Mouse (Mus musculus): ENCODE measurements around the gene Mdp1.

The Mdp1 gene

DNA sequence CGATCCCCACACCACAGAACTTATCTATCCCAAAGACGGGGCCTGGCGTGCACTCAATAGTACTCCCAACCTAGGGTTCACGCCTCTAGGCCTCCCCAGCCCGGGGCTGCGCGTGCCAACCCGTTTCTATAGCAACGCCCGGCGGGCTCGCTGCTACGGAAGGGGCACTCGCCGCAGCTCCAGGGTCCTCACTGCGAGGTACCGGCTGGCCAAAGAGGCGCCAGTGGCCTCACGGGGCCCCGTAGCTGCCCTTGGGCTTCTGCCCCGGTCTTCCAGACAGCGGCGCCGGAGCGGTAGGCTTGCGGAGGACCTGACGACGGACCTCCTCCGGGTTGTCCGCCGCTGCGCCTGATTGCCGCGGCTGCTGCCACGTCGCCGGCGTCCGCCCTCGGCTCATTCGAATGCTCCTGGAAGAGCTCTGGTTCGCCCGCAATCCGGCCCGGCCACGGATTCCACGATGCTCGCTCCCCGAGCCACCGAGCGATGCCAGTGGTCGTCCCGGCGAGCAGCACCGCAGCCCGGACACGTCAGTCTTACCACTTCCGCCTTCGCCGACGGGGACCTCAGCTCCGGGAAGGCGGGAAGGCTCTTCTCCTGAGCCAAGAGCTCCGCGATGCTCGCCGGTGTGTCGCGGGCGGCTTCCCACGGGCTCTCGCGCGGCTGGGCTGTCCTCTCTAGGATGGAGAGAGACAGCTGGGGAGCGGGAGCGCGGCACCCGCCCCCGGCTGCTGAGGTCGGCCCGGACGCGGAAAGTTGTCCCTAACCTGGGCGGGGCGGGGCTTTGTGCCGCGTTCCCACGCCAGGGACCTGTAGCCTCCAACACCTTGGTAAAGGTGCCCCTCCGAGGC, 17.0 kb downstream of the Mdp1 start, which contains the start of gene Tm9sf1:
TSS of gene Tm9sf1 (minus strand) at position 747 of the 848 bp plus-strand sequence.
- peak; percentile 70 for DNase-seq (ENCODE audit: low read depth, low spot score)

DNA sequence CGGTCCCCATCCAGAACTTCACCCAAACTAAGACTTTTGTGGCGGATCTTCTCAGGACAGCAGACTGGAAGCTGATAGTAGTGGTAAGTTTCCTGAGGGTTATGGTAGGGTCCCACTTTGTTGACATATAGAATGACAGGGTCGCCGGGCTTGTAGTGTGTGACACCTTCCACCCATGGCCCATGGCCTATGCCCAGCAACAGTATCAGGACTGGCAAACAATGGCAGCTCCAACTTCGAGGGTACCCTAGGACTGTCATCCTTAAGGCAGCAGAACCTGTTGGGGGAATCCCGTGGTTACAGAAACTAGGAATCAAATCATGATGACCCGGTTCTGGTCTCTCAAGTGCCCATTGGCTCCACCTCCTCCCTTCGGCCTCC, 17.6 kb downstream of the Mdp1 start:
- DNase-seq (ENCODE audit: low read depth, low spot score), result no peak

DNA sequence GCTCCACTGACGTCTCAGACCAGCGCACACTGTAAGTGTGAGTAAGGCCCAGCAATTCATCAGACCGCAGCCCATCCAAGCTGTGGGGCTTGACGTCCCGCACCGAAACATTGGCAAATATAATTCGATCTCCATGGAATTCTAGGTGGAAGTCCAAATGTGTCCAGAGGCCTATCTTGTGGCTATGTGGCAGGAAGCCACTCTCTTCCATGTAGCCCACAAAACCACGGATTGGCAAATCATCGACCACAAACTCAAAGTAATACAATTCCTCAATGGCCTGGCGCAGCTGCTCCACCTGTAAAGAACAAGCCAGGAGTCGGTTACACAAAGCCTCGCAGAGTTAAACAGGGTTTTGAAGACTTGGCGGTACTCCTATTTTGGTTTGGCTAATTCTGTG, 19.0 kb downstream of the Mdp1 start:
- no peak for DNase-seq (ENCODE audit: low read depth, low spot score)

DNA sequence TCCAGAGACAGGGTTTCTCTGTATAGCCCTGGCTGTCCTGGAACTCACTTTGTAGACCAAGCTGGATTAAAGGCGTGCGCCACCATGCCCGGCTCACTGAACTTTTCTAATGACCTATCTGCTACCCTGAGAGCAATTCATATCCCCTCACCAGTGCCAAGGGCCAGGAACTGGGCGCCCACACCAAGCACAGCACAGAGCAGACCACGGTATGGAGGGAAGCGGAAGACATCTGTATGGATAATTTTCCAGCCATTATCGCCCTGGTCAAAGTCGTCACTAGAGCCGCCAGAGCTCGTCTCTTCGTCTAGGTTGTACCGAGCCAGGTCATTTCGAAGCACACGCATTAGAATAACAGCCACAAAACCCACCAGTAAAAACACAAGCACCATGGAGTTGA, 19.5 kb downstream of the Mdp1 start:
- no peak for DNase-seq (ENCODE audit: low read depth, low spot score)

DNA sequence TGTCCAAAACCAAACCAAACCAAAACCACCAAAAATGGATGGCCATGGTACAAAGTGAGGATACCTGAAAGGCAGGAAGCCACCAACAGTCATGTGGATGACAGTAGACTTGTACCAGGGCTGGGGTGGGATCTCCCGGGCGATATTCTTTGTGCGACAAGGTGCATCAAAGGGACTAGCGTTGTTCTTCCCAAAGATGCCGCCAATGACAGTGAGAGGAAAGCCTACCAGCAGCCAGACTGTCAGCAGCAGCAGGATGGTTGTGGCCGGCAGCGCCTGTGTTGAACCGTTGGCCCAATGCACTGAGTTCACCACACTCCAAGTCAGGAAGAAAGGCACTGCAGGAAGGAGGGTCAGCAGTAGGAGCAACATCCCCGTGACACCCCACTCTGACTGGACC, 22.5 kb downstream of the Mdp1 start, which contains the start of gene Gm49378:
TSS of gene Gm49378 (minus strand) at position 101 of the 400 bp plus-strand sequence.
- no peak for DNase-seq (ENCODE audit: low read depth, low spot score)

DNA sequence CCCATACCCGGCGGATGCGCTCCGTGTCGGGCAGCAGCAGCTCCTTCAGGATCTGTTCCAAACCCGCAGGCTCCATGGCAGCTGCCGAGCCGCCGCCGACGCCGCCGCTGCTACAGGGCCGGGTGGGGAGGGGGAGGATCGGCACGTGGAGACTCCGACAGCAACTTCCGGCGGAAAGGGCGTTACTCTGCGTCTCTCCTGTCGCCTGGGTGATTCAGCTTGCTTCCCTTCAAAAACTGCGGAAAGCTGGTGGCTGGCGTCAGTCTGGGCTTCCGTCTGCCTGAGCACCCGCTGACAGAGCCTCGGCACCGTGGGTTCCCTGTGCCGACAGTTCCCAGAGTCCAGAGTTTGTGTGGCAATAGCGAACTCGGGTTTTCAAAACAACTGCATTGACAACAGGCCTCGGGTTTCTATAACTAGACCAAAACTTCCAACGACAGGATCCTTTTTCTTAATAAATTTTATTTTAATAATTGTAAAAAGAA, 24.7 kb downstream of the Mdp1 start, which contains the start of gene Ipo4:
TSS of gene Ipo4 (minus strand) at position 435 of the 485 bp plus-strand sequence.
- peak; percentile 76 for DNase-seq (ENCODE audit: low read depth, low spot score)

DNA sequence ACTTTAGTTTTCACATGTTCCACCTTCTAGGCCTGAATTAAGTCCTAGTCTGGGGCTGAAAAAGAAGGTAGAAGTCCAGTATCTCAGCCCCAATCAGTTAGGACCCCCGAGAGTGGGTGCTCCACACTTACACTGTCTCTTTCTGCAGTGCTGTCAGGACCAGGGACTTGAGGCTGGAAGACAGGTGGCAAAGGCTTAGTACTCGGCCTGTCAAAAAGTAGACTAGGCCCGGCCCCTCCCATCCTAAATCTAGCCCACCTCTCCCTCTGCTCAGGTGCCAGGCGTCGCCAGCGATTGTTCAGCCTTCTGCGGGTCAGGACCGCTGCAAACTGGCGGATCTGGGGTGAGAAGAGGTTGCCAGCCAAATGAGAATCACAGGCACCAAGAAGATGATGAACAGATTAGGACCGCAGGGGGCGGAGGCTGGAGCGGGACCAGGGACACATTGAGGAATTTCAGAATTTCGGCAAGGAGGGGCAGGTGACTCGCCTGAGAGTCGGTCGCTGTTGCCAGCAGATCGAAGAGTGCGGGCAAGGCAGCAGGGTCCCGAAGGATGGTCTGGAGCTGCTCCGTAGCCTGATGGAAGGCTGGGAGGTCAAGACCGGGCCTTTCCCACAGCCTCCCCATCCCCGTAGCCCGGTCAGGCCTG, 25.3 kb downstream of the Mdp1 start:
- no peak for DNase-seq (ENCODE audit: low read depth, low spot score)

DNA sequence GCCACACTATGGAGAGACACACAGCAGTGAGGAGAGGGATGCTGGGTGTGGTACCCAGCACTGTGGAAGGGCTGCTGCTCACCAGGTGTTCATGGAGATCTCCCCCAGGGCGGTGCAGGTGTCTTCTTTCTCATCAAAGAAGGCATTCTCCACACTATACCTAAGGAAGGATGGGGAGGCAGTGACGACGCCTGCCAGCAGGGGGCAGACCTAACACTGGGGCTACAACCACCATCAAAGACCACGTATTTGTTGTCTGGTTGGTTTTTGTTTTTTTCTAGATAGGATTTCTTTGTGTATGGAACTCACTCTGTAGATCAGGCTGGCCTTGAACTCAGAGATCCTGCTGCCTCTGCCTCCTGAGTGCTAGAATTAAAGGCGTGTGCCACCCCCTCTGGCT, 31.0 kb downstream of the Mdp1 start:
- no peak for DNase-seq (ENCODE audit: low read depth, low spot score)

DNA sequence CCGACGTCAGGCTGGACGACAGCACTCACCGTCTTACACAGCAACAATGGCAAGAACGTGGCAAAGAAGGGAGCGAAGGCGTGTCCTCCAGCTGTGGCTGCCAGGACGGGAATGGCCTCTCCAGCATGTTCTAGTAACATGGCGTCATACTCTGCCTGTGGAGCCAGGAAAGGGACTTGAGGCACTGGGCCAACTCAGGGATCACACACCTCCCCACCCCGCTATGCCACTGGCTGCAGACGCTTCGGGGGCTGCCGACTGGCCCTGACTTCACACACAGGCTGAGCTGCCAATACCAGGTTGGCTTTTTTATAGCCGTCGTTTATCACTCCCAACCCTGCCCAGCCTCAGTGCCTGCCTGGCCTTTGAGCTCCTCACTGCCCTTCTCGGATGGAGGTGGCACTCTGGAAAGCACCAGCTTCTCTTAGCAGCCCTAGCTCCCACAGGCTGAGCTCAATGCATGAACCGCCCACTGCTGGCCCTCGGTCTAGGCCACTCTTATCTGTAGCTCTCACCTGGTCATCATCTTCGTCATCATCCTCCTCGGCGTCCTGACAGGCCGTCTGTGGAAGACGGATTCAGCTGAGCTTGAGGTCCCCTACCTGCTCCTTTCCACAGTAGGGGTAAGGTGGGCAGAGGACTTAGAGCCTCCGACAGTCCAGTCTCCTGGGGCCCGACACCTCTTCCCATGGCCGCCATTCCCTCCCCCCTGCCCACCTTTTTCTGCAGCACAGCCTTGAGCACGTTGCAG, 32.1 kb downstream of the Mdp1 start:
- DNase-seq (ENCODE audit: low read depth, low spot score), result no peak

DNA sequence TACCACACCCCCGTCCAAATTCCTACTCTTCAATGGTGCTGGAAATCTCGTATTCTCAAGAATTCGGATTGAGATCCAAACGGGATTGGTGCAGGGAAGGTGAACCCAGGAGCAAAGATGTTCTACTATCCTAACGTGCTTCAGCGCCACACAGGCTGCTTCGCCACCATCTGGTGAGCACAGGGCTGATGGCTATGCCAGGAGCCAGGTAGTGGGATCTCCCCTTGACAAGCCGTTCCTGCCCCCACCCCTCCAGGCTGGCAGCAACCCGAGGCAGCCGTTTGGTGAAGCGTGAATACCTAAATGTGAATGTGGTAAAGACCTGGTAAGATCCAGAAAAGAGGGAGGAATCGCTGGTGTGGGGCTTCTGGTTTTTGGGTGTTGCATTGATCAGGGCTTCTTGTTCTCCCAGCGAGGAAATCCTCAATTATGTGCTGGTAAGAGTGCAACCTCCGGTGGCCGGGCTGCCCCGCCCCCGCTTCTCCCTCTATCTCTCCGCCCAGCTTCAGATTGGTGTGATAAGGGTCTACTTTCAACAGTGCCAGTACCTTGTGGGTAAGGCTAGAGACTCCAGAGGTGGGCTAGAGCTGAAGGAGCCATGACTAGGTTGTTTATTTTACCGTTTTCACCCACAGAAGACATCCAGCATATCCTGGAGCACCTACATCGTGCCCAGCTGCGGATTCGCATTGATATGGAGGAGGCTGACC, 41.7 kb downstream of the Mdp1 start:
- DNase-seq (ENCODE audit: low read depth, low spot score), result no peak

DNA sequence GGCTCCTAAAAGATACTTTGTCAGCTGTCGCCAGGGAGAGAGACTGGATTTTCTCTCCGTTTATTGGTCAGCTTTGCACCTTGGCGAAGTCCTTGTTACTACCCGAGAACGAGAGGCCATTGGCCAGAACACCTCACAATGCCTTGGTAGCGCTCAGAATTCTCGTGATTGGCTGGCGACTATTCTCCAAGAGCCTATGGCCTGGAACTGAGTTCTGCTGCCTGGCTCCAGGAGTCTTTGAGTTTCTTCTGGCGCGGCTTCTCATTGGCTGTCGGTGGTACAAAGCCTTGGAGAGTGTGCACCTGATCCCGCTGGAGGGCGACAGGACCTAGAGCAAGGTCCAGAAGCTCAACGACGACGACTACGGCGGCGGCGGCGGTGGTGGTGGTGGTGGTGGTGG, 42.5 kb downstream of the Mdp1 start, which contains the start of gene Rec8:
TSS of gene Rec8 (plus strand) at position 216 of the 400 bp plus-strand sequence.
- no peak for DNase-seq (ENCODE audit: low read depth, low spot score)

DNA sequence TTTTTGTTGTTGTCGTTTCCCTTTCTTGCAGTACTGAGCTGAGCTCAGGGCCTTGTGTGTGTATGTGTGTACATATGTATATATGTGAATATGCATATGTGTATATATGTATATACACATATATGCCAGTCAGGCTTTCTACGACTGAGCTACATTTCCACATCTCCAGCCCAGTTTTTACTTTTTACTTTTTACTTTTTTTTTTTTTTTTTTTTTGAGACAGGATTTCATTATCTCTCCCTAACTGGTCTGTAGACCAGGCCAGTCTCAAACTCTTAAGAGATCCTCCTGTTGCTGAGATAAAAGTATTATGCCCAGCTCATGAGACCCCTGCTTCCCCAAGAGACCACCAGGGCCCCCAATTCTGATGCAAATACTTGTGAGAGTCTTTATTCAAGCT, 43.5 kb downstream of the Mdp1 start:
- no peak for DNase-seq (ENCODE audit: low read depth, low spot score)

DNA sequence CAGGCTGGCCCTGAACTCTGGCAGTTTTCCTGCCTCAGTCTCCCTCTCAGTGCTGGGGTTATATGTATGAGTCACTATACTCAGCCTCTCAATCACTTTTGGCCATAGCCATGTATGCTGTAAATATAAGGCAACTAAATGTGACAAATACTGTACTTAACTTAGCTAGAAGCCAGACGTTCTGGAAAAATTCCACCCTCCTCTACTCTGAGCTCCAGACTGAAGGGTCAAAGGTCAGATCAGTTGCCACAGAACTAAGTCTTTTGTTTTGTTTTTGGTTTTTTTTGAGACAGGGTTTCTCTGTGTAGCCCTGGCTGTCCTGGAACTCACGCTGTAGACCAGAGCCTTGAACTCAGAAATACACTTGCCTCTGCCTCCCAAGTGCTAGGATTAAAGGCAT, 44.4 kb downstream of the Mdp1 start:
- no peak for DNase-seq (ENCODE audit: low read depth, low spot score)

DNA sequence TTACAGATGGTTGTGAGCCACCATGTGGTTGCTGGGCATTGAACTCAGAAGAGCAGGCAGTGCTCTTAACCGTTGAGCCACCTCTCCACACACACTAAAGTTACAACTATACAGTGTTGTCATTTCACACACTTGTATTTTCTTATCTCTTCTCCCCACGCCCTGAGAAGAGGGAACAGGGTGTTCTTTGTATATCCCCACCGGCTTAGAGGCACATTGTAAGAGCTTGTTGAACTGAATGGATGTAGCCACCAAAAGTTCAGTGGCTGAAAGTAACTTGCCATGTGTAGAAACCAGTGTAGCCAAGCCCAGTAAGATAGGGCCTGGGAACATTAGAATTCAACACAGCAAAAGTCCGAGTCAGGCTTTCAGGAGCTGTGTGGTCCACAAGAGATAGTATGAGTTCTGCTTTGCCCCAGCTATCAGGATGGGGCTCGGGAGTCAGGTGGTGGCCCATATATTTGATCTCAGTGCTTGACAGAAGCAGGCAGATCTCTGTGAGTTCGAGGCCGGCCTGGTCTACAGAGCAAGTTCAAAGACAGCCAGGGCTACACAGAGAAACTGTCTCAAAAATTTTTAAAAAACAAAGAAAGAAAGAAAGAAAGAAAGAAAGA, 45.6 kb downstream of the Mdp1 start:
- no peak for DNase-seq (ENCODE audit: low read depth, low spot score)

DNA sequence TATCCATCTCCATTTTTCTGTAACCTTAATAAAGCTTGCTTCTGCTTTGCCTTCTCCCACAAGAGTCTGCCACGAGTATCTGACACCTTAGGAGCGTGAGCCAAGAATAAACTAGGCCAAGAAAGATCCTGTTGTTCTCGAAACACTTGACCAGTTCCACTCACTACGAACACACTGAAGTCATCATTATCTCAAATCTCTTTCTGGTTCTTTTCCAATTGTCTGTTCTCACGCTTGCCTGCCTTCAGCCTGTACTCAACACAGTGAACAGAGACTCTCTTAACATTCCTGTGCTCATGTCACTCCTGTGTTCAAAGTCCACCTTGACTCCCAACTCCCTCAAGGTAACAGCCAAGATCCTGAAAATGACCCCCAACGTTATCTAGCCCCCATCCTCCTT, 47.0 kb downstream of the Mdp1 start:
- DNase-seq (ENCODE audit: low read depth, low spot score), result no peak

DNA sequence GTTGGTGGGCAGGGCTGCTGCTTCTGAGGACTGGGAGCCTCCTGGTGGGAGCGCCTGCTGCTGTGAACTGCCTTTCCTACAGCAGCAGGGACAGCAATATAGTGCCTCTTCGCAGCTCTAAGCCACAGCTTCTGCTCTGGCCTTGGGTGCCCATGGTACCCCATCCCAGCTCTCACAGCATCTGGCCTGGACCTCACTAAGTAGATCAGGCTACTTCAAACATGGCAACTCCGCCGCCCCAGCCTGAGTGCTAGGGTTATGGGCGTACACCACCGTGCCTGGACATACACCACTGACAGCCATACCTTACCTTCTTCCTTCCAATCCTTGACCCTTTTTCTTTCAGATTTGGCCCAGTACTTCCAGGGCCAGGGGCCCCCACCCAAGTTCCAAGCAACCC, 52.0 kb downstream of the Mdp1 start:
- no peak for DNase-seq (ENCODE audit: low read depth, low spot score)
